Mouse (Mus musculus): ENCODE results near the gene Scube1.

DNA sequence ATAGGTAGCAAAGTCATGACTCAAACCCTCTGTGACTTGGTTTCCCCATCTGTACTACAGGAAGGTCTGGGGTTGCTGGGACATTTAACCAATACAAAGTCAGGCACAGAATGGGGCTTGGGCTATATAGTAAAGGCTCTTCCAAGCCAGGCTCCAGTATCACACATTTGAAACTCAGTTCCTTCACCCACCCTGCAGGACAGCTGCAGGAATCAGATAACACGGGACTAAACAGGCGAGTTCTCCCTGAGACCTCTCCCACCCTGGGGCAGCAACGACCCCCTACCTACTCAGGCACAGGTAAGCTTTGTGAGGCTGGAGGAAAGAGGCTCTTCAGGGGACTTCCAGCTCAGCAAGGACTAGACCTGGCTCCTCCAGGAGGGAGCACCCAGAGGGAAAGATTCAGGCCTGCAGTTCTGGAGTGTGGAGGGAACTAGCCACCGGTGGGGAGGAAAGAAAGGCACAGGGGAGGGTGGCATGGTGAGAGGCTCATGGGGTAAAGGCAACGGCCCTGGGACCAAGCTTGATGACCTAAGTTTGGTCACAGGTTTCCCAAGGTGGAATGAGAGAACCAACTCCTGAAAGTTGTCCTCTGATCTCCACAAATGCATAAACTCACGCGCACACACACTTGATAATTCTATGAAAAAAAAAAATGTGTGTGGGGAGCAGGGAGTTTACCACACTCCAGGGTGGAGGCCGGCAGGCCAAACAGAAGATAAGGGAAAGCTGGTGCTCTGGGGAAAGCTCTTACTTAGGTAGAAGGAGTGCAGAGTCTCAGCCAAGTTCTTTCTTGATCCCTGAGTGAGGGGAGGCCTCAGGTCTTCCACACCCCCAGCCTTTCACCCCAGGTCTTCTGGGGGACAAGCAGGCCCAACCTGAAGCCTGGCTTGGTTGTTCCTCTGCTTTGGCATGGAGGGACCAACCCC, 132.3 kb downstream of the Scube1 start:
- TF ChIP-seq POLR2A (IDR thresholded peaks at IDR 0.05; ENCODE audit: low read depth, low read length) (no peak), CTCF (IDR thresholded peaks at IDR 0.05; ENCODE audit: extremely low read depth, insufficient read length, insufficient replicate concordance, low read depth, low read length) (no peak)
